17 mouse cellular contexts compared by ENCODE assay signal in the genomic region with DNA sequence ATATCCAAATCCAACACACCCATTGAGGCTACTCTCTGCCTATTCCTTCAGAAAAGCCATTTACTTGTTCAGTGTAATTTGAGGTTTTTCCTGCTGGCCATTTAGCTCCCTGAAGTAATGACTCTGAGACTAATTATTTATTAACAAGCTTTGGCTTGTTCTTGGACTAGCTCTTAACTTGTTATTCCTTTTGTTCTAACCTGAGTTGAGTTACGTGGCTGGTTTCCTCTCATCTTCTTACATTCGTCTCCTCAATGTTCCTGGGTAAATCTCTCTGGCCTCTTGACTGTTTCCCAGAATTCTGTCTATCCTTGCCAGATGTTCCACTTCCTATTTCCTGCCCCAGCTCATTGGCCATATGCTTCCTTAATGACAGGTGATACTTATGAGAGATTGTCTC.
DNase-seq lines count a peak whose midpoint lies in the region; TF ChIP-seq lines count a peak whose summit lies in the region.
"Had no signal": no experiment of that assay in that cellular context is flagged by ENCODE, and none has a peak within 500 bp of the region (broad histone marks: within the 10 kb centered on the region; RNA-seq: fewer than 3 reads in every experiment).

No protein-coding gene starts in this region.

- H3K36me3 ChIP-seq in kidney, adult 2 months (ENCODE audit: control insufficient read depth, insufficient read depth, low read length): no peaks in the 10 kb centered on the region
- H3K36me3 ChIP-seq: G1E had no signal

- H3K27me3 ChIP-seq in kidney, adult 2 months (replicated peaks; ENCODE audit: control insufficient read depth, insufficient read depth, low read length): no peaks in the 10 kb centered on the region
- H3K27me3 ChIP-seq: CH12.LX, Patski had no signal

- peak; percentile 64 for DNase-seq in kidney, adult 2 months
- DNase-seq in kidney, postnatal 14 days: no peak
- DNase-seq in kidney, adult 9 months: peak; percentile 61
- no peak for DNase-seq in kidney, adult 11 months
- DNase-seq: adrenal gland, adult 2 months; adrenal gland, adult 8-10 months; adrenal gland, postnatal 10 days; adrenal gland, postnatal 14 days; adrenal gland, postnatal 25 days; adrenal gland, postnatal 36 days; B cell, adult 2 months; cerebellum, adult 11 months; cerebellum, adult 11-12 months; cerebellum, adult 18-20 months had no signal

- WGBS in kidney, adult 2 months: 31% methylated on average over 2 of the region's 2 CpGs

- TF ChIP-seq POLR2A in kidney, adult 2 months (IDR thresholded peaks at IDR 0.05; ENCODE audit: low read depth, low read length): no peak

- H3K4me3 ChIP-seq in kidney, adult 2 months (ENCODE audit: insufficient read depth, low read depth, low read length): no peak overlapping the region

- H3K4me1 ChIP-seq in kidney, adult 2 months (ENCODE audit: control insufficient read depth, insufficient read depth, low read length): peaks cover 23% of the 10 kb centered on the region

- peak overlapping the region; percentile 53 for H3K27ac ChIP-seq in kidney, adult 2 months (ENCODE audit: insufficient read depth, low read depth, low read length)

- no peak for TF ChIP-seq CTCF in kidney, adult 2 months (conservative IDR thresholded peaks at IDR 0.05; ENCODE audit: insufficient read depth, insufficient read length, low read depth, low read length)

Comparison
In these comparisons a context has a peak if more than half of its experiments do, and no peak if none do; other contexts are left out.
1. DNase-seq: peak in kidney, adult 2 months (single experiment) and kidney, adult 9 months (single experiment); none in kidney, postnatal 14 days (single experiment) and kidney, adult 11 months (single experiment).